Mouse (Mus musculus): ENCODE results near the gene Gfm1. TPM values are rescaled to one million over a fixed set of nuclear protein-coding genes. Genes with fewer than 3 reads are reported as not detected.

The Gfm1 gene
- polyA plus RNA-seq, 1 experiment from 2014 or later, result 53.5 TPM

DNA sequence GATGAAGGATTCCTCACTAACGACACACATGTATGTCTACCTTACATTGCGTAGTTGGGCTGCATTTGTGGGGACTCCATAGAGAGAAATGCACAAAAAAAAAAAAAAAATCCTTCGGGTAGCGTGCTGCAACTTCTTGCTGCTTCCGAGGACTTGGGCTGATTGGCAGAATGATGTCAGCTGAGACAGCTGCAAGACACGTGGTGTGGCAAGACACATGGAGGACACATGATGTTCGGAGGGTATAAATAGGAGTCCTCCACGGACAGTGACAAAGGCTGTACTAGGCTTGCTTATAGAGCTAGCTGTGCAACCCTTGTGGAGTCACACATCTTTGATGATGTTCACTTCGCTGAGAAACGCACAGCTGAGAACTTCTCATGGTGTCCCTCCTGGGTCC, 52.5 kb downstream of the Gfm1 start:
- Histone ChIP-seq H3K4me2 (ENCODE audit: low read depth, low read length) (no peak overlapping the region), H3K27me3 (replicated peaks; ENCODE audit: control insufficient read depth, insufficient read depth, low read length) (no peaks in the 10 kb centered on the region), H3K9ac (ENCODE audit: low read depth, low read length) (no peak overlapping the region), H3K36me3 (ENCODE audit: control insufficient read depth, insufficient read depth, low read length) (peaks cover 4% of the 10 kb centered on the region; the same call in 1 of the 2 replicates), H3K4me3 (ENCODE audit: low read depth, low read length) (no peak overlapping the region), H3K27ac (replicated peaks; ENCODE audit: low read depth, low read length) (no peak overlapping the region), H3K9me3 (ENCODE audit: control insufficient read depth, low read length) (no peaks in the 10 kb centered on the region), H3K4me1 (ENCODE audit: control insufficient read depth, insufficient read depth, low read length) (no peaks in the 10 kb centered on the region)
- WGBS, result 84% methylated on average over 10 of the region's 10 CpGs
- DNase-seq (ENCODE audit: low spot score) (no peak), ATAC-seq (ENCODE audit: low read depth) (no peak)

DNA sequence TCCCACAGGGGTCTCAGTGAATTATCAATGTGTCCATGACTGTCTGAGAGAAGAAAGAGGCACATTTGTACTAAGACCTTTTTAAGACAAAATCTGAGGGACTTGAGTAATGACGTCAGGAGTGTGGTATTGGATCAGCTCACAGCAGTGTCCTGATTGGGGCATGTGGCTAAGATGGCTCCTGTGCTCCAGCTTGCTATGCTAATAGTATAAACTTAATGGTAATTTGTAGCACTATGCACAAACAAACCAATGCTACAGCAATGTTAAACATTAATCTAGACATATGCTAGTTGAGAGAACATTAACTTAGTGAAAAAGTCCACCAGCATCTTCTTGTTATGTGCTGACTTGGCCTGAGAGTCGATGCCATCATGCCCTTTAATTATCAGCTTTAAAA, 55.3 kb downstream of the Gfm1 start:
- Histone ChIP-seq H3K4me2 (ENCODE audit: low read depth, low read length) (no peak overlapping the region), H3K27me3 (replicated peaks; ENCODE audit: control insufficient read depth, insufficient read depth, low read length) (no peaks in the 10 kb centered on the region), H3K36me3 (ENCODE audit: control insufficient read depth, insufficient read depth, low read length) (no peaks in the 10 kb centered on the region), H3K27ac (replicated peaks; ENCODE audit: low read depth, low read length) (no peak overlapping the region), H3K4me1 (ENCODE audit: control insufficient read depth, insufficient read depth, low read length) (no peaks in the 10 kb centered on the region), H3K4me3 (ENCODE audit: low read depth, low read length) (no peak overlapping the region), H3K9ac (ENCODE audit: low read depth, low read length) (no peak overlapping the region), H3K9me3 (ENCODE audit: control insufficient read depth, low read length) (no peaks in the 10 kb centered on the region)
- DNase-seq (ENCODE audit: low spot score) (no peak), ATAC-seq (ENCODE audit: low read depth) (no peak)
- WGBS, result 82% methylated on average over 2 of the region's 2 CpGs

GRCm38 (mm10) chr3:67490156-67490555, 60.3 kb downstream of the Gfm1 start:
- 61% methylated on average over 4 of the region's 4 CpGs for WGBS
- ATAC-seq (ENCODE audit: low read depth), result no peak
- no peaks in the 10 kb centered on the region for H3K9me3 ChIP-seq (ENCODE audit: control insufficient read depth, low read length)

GRCm38 (mm10) chr3:67492086-67492869, 62.4 kb downstream of the Gfm1 start:
- H3K27me3 ChIP-seq (replicated peaks; ENCODE audit: control insufficient read depth, insufficient read depth, low read length), result no peaks in the 10 kb centered on the region
- no peak overlapping the region for H3K4me3 ChIP-seq (ENCODE audit: low read depth, low read length)
- H3K9ac ChIP-seq (ENCODE audit: low read depth, low read length), result no peak overlapping the region
- ATAC-seq (ENCODE audit: low read depth), result no peak
- no peak overlapping the region for H3K27ac ChIP-seq (replicated peaks; ENCODE audit: low read depth, low read length)
- no peak overlapping the region for H3K4me2 ChIP-seq (ENCODE audit: low read depth, low read length)
- no peaks in the 10 kb centered on the region for H3K4me1 ChIP-seq (ENCODE audit: control insufficient read depth, insufficient read depth, low read length)
- no peaks in the 10 kb centered on the region for H3K36me3 ChIP-seq (ENCODE audit: control insufficient read depth, insufficient read depth, low read length)
- DNase-seq (ENCODE audit: low spot score), result no peak
- no peaks in the 10 kb centered on the region for H3K9me3 ChIP-seq (ENCODE audit: control insufficient read depth, low read length)
- 80% methylated on average over 8 of the region's 8 CpGs for WGBS

More at GRCm38 (mm10) chr3:67490156-67490555, 60.3 kb downstream of the Gfm1 start:
- H3K9ac ChIP-seq (ENCODE audit: low read depth, low read length), result no peak overlapping the region
- no peaks in the 10 kb centered on the region for H3K36me3 ChIP-seq (ENCODE audit: control insufficient read depth, insufficient read depth, low read length)
- H3K4me1 ChIP-seq (ENCODE audit: control insufficient read depth, insufficient read depth, low read length), result no peaks in the 10 kb centered on the region
- H3K4me2 ChIP-seq (ENCODE audit: low read depth, low read length), result no peak overlapping the region
- H3K27ac ChIP-seq (replicated peaks; ENCODE audit: low read depth, low read length), result no peak overlapping the region
- no peak for DNase-seq (ENCODE audit: low spot score)
- no peaks in the 10 kb centered on the region for H3K27me3 ChIP-seq (replicated peaks; ENCODE audit: control insufficient read depth, insufficient read depth, low read length)
- no peak overlapping the region for H3K4me3 ChIP-seq (ENCODE audit: low read depth, low read length)

DNA sequence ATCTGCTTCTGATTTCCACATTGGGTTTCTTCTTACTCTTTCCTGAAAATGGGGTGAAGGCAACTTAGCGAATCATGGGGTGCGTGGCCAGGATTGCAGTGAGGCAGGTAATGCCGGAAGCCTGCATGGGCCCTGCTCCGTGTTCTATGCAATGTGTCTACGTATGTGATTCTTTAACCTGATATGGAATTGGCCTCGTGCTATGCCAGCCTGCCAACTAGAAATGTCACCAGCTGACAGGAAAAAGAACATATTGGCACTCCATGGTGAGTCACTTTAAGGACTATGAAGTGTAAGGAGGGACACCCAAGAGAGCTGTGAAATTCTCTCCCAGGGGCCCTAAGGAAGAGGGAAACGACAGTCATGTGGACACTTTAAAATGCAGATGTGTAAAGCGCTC, 63.2 kb downstream of the Gfm1 start:
- no peaks in the 10 kb centered on the region for H3K27me3 ChIP-seq (replicated peaks; ENCODE audit: control insufficient read depth, insufficient read depth, low read length)
- H3K9ac ChIP-seq (ENCODE audit: low read depth, low read length), result no peak overlapping the region
- no peaks in the 10 kb centered on the region for H3K9me3 ChIP-seq (ENCODE audit: control insufficient read depth, low read length)
- H3K27ac ChIP-seq (replicated peaks; ENCODE audit: low read depth, low read length), result no peak overlapping the region
- H3K36me3 ChIP-seq (ENCODE audit: control insufficient read depth, insufficient read depth, low read length), result no peaks in the 10 kb centered on the region
- no peaks in the 10 kb centered on the region for H3K4me1 ChIP-seq (ENCODE audit: control insufficient read depth, insufficient read depth, low read length)
- DNase-seq (ENCODE audit: low spot score), result no peak
- no peak for ATAC-seq (ENCODE audit: low read depth)
- H3K4me2 ChIP-seq (ENCODE audit: low read depth, low read length), result no peak overlapping the region
- no peak overlapping the region for H3K4me3 ChIP-seq (ENCODE audit: low read depth, low read length)
- 79% methylated on average over 8 of the region's 8 CpGs for WGBS

DNA sequence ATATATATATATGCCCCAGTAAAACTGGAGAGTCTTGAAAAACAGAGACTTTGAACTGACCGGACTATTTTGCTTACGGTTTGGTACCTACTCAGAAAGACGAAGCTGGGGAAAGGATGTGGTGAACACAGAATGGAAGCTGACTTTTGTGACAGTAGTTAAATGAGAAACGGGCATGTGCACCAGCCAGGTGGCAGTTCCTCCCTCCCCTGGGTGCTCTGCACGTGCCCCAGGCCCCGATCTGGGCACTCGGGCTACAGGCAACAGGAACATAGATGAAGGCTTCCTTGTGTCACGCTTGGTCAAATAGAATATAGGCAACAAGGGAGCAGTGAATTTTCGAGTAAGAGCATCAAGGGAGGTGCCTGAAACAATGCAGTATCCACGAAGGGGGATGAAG, 66.4 kb downstream of the Gfm1 start:
- H3K4me2 ChIP-seq (ENCODE audit: low read depth, low read length), result no peak overlapping the region
- WGBS, result 82% methylated on average over 10 of the region's 10 CpGs

GRCm38 (mm10) chr3:67497998-67498397, 68.1 kb downstream of the Gfm1 start:
- ATAC-seq (ENCODE audit: low read depth) (no peak), DNase-seq (ENCODE audit: low spot score) (no peak)
- H3K27me3 ChIP-seq (replicated peaks; ENCODE audit: control insufficient read depth, insufficient read depth, low read length), result no peaks in the 10 kb centered on the region
- no peaks in the 10 kb centered on the region for H3K9me3 ChIP-seq (ENCODE audit: control insufficient read depth, low read length)
- H3K4me3 ChIP-seq (ENCODE audit: low read depth, low read length), result no peak overlapping the region
- 75% methylated on average over 2 of the region's 2 CpGs for WGBS
- no peaks in the 10 kb centered on the region for H3K4me1 ChIP-seq (ENCODE audit: control insufficient read depth, insufficient read depth, low read length)
- no peak overlapping the region for H3K27ac ChIP-seq (replicated peaks; ENCODE audit: low read depth, low read length)
- H3K36me3 ChIP-seq (ENCODE audit: control insufficient read depth, insufficient read depth, low read length), result no peaks in the 10 kb centered on the region
- H3K9ac ChIP-seq (ENCODE audit: low read depth, low read length), result no peak overlapping the region
- no peak overlapping the region for H3K4me2 ChIP-seq (ENCODE audit: low read depth, low read length)

More for the DNA sequence above, 66.4 kb downstream of the Gfm1 start:
- H3K4me1 ChIP-seq (ENCODE audit: control insufficient read depth, insufficient read depth, low read length), result no peaks in the 10 kb centered on the region
- H3K9me3 ChIP-seq (ENCODE audit: control insufficient read depth, low read length), result no peaks in the 10 kb centered on the region
- ATAC-seq (ENCODE audit: low read depth), result no peak
- no peak overlapping the region for H3K9ac ChIP-seq (ENCODE audit: low read depth, low read length)
- H3K27me3 ChIP-seq (replicated peaks; ENCODE audit: control insufficient read depth, insufficient read depth, low read length), result no peaks in the 10 kb centered on the region
- no peak overlapping the region for H3K4me3 ChIP-seq (ENCODE audit: low read depth, low read length)
- H3K27ac ChIP-seq (replicated peaks; ENCODE audit: low read depth, low read length), result no peak overlapping the region
- DNase-seq (ENCODE audit: low spot score), result no peak
- H3K36me3 ChIP-seq (ENCODE audit: control insufficient read depth, insufficient read depth, low read length), result no peaks in the 10 kb centered on the region

DNA sequence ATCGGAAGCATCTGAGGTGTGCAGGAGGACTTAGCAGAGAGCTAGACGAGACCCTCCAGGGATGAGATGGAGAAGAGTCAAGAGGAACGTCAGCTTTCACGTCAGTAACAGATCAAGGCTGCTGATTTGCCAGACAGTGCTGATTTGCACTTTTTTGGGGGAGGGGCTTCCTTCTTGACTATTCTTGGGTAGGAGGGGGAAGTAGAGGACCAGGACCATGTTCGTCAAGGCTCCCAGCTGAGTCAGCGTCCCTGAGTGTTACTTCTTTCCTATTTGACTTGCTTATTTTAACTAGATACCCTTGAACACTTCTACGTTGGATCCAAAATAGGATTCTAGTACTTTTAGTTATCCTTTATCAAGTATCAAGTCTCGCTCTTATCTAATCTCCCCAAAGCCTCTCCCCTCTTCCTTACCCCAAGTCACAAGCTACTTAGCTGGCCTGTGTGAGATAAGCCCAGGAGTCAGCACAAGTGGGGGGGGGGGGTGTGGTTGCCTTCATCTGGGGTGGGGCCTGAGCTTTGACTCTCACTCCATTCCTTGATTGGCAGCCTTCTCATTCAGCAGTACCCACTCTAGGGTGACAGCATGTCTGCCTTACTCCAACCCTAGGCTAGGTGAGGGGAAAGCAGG, 69.0 kb downstream of the Gfm1 start:
- Histone ChIP-seq H3K4me3 (ENCODE audit: low read depth, low read length) (no peak overlapping the region), H3K36me3 (ENCODE audit: control insufficient read depth, insufficient read depth, low read length) (no peaks in the 10 kb centered on the region), H3K9ac (ENCODE audit: low read depth, low read length) (no peak overlapping the region), H3K4me1 (ENCODE audit: control insufficient read depth, insufficient read depth, low read length) (no peaks in the 10 kb centered on the region), H3K4me2 (ENCODE audit: low read depth, low read length) (no peak overlapping the region), H3K27ac (replicated peaks; ENCODE audit: low read depth, low read length) (no peak overlapping the region), H3K27me3 (replicated peaks; ENCODE audit: control insufficient read depth, insufficient read depth, low read length) (no peaks in the 10 kb centered on the region), H3K9me3 (ENCODE audit: control insufficient read depth, low read length) (no peaks in the 10 kb centered on the region)
- DNase-seq (ENCODE audit: low spot score), result no peak
- ATAC-seq (ENCODE audit: low read depth), result no peak
- 84% methylated on average over 8 of the region's 8 CpGs for WGBS

DNA sequence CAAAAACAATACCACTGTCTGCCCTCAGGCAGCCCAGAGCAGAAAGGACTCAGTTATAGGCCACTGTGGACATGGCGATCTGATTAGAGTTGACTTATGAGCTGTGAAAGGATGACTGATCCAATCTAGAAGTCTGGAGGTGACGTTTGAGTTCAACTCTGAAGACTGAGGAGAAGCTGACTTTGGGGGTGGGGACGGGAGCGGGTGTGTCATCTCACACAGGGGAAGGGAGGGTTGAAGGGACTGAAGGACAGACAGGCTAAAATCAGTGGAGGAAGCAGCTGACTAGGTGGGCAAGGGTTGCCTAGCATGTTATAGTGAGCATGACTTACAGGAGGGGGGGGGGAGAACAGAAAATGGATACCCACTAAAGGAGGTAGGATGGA, 69.5 kb downstream of the Gfm1 start:
- H3K27ac ChIP-seq (replicated peaks; ENCODE audit: low read depth, low read length), result no peak overlapping the region
- no peaks in the 10 kb centered on the region for H3K27me3 ChIP-seq (replicated peaks; ENCODE audit: control insufficient read depth, insufficient read depth, low read length)
- 92% methylated on average over 4 of the region's 4 CpGs for WGBS
- no peaks in the 10 kb centered on the region for H3K9me3 ChIP-seq (ENCODE audit: control insufficient read depth, low read length)
- DNase-seq (ENCODE audit: low spot score) (no peak), ATAC-seq (ENCODE audit: low read depth) (no peak)
- H3K36me3 ChIP-seq (ENCODE audit: control insufficient read depth, insufficient read depth, low read length), result no peaks in the 10 kb centered on the region
- no peaks in the 10 kb centered on the region for H3K4me1 ChIP-seq (ENCODE audit: control insufficient read depth, insufficient read depth, low read length)
- H3K9ac ChIP-seq (ENCODE audit: low read depth, low read length), result no peak overlapping the region
- no peak overlapping the region for H3K4me3 ChIP-seq (ENCODE audit: low read depth, low read length)
- no peak overlapping the region for H3K4me2 ChIP-seq (ENCODE audit: low read depth, low read length)

Measured in embryonic facial prominence, embryonic 14.5 days (tissue).